Comparison of ENCODE assay signal across 13 mouse cellular contexts in genomic region chr9:118678759-118679158, GRCm38 (mm10).
DNase-seq lines count a peak whose midpoint lies in the region; ATAC-seq lines count a peak whose summit lies in the region.
"Had no signal": no experiment of that assay in that cellular context is flagged by ENCODE, and none has a peak within 500 bp of the region (broad histone marks: within the 10 kb centered on the region; RNA-seq: fewer than 3 reads in every experiment).

No protein-coding gene starts in this region.

- WGBS in heart, embryonic 13.5 days, result 65% methylated on average over 10 of the region's 10 CpGs
- 41% methylated on average over 10 of the region's 10 CpGs for WGBS in liver, embryonic 11.5 days

- ATAC-seq in heart, embryonic 13.5 days (ENCODE audit: extremely low read depth, insufficient number of reproducible peaks, low FRiP score, low TSS enrichment), result no peak
- ATAC-seq in liver, embryonic 11.5 days (replicated peaks; ENCODE audit: low FRiP score), result 0 out of 2 replicates have a peak, but pooled peaks have one; percentile 30

- peak overlapping the region; percentile 25; the same call in 1 of the 2 replicates for H3K27ac ChIP-seq in heart, embryonic 13.5 days (replicated peaks)
- H3K27ac ChIP-seq in liver, embryonic 11.5 days (ENCODE audit: low read depth, low read length), result no peak overlapping the region
- H3K27ac ChIP-seq: neural tube, embryonic 15.5 days had no signal

- peaks cover 20% of the 10 kb centered on the region for H3K36me3 ChIP-seq in heart, embryonic 13.5 days
- H3K36me3 ChIP-seq in liver, embryonic 11.5 days (ENCODE audit: control insufficient read depth, insufficient read depth, low read length), result no peaks in the 10 kb centered on the region
- H3K36me3 ChIP-seq: neural tube, embryonic 15.5 days had no signal

- no peak overlapping the region for H3K4me2 ChIP-seq in heart, embryonic 13.5 days
- no peak overlapping the region for H3K4me2 ChIP-seq in liver, embryonic 11.5 days
- H3K4me2 ChIP-seq: heart, embryonic 11.5 days; hindbrain, embryonic 14.5 days; neural tube, embryonic 15.5 days had no signal

- no peaks in the 10 kb centered on the region for H3K27me3 ChIP-seq in heart, embryonic 13.5 days (replicated peaks)
- H3K27me3 ChIP-seq in liver, embryonic 11.5 days (replicated peaks; ENCODE audit: control insufficient read depth, insufficient read depth, low read length), result 0 out of 2 replicates have a peak, but pooled peaks cover 2% of the 10 kb centered on the region
- H3K27me3 ChIP-seq: neural tube, embryonic 15.5 days had no signal

- H3K9me3 ChIP-seq in heart, embryonic 13.5 days, result no peaks in the 10 kb centered on the region
- no peaks in the 10 kb centered on the region for H3K9me3 ChIP-seq in liver, embryonic 11.5 days (ENCODE audit: control insufficient read depth, low read length)
- H3K9me3 ChIP-seq: neural tube, embryonic 15.5 days had no signal

- peaks cover 41% of the 10 kb centered on the region for H3K4me1 ChIP-seq in heart, embryonic 13.5 days
- H3K4me1 ChIP-seq in liver, embryonic 11.5 days (replicated peaks; ENCODE audit: control insufficient read depth, insufficient read depth, low read length), result peaks cover 14% of the 10 kb centered on the region

- H3K4me3 ChIP-seq in heart, embryonic 13.5 days, result no peak overlapping the region
- H3K4me3 ChIP-seq in liver, embryonic 11.5 days (ENCODE audit: low read depth, low read length), result no peak overlapping the region
- H3K4me3 ChIP-seq: neural tube, embryonic 15.5 days had no signal

- intact Hi-C loops in heart, postnatal 25 days (cut with DNase I), result loop anchor here (5.0 kb wide), 1 partner anchor 56 kb away; no protein-coding TSS in a partner anchor
- intact Hi-C loops in gastrocnemius, postnatal 36 days (cut with DNase I), result no loop called here

- DNase-seq in heart, postnatal 25 days (ENCODE audit: low spot score), result no peak
- DNase-seq in B cell, adult 2 months, result peak; percentile 40 to 51
- peak; percentile 19 for DNase-seq in c-Kit-positive CD71-positive TER-119-negative erythroid progenitor cells, embryonic 14.5 days (ENCODE audit: low read depth)
- DNase-seq in liver, embryonic 11.5 days (ENCODE audit: low spot score), result no peak
- no peak for DNase-seq in gastrocnemius, postnatal 36 days
- no peak for DNase-seq in frontal cortex, adult 2 months (ENCODE audit: extremely low spot score in 1 of 2, low spot score in 1 of 2)
- no peak for DNase-seq in urinary bladder, postnatal 25 days (ENCODE audit: low spot score)
- DNase-seq: adrenal gland, adult 8-10 months; layer of hippocampus, adult 9-11 months had no signal

- H3K9ac ChIP-seq in heart, embryonic 13.5 days, result no peak overlapping the region
- H3K9ac ChIP-seq in liver, embryonic 11.5 days (ENCODE audit: low read depth, low read length), result no peak overlapping the region
- H3K9ac ChIP-seq: hindbrain, embryonic 14.5 days; neural tube, embryonic 15.5 days had no signal

Comparison
In these comparisons a context has a peak if more than half of its experiments do, and no peak if none do; other contexts are left out.
1. DNase-seq: peak in B cell, adult 2 months (2 of 2) and c-Kit-positive CD71-positive TER-119-negative erythroid progenitor cells, embryonic 14.5 days (single experiment); none in heart, postnatal 25 days (single experiment), liver, embryonic 11.5 days (single experiment), gastrocnemius, postnatal 36 days (0 of 2), frontal cortex, adult 2 months (0 of 2) and urinary bladder, postnatal 25 days (single experiment).